Mouse (Mus musculus) CH12.LX (cell line): ENCODE results near the gene Tekt5. TPM values are rescaled to one million over a fixed set of nuclear protein-coding genes. Genes with fewer than 3 reads are reported as not detected.

ENCODE experiments used
- DNase-seq: peaks from one replicate; pipeline ENCODE4 v3.0.0-alpha.2; 2013; ENCODE audit errors: extremely low read depth
- H3K27ac ChIP-seq: 2 replicates; pipeline ENCODE4 v1.5.1; 2012; ENCODE audit warnings: low read depth, mild to moderate bottlenecking, control low read depth, moderate library complexity; ENCODE audit not compliant: insufficient read depth
- H3K27me3 ChIP-seq: replicated peaks from 2 replicates; pipeline ENCODE3; 2012; ENCODE audit warnings: inconsistent platforms
- H3K36me3 ChIP-seq, 2 experiments: replicated peaks in 1 of 2; 2 replicates each; pipeline versions ENCODE3 to v1.6.1; 2012; ENCODE audit warnings: inconsistent platforms in 1 of 2, low read length in 1 of 2, mild to moderate bottlenecking in 1 of 2, mixed read lengths in 1 of 2, moderate library complexity in 1 of 2; ENCODE audit not compliant: control insufficient read depth in 1 of 2, insufficient read depth in 1 of 2
- H3K4me1 ChIP-seq, 2 experiments: 2 replicates each; pipeline ENCODE4 v1.6.1; 2012; ENCODE audit warnings: inconsistent platforms in 1 of 2, moderate library complexity in 1 of 2; ENCODE audit not compliant: insufficient read depth in 2 of 2, control insufficient read depth in 1 of 2
- H3K4me2 ChIP-seq: 2 replicates; pipeline ENCODE4 v1.6.1; 2012; ENCODE audit warnings: low read depth, mild to moderate bottlenecking, control low read depth; ENCODE audit not compliant: poor library complexity, insufficient read depth, severe bottlenecking
- H3K4me3 ChIP-seq, 3 experiments: fragments of 150-350 bp in 1 of 3; sonication (generic) in 1 of 3; replicated peaks in 1 of 3; 2 replicates each; pipeline versions ENCODE3 to v1.5.1; 2011 to 2012; ENCODE audit warnings: low read depth in 2 of 3, low read length in 2 of 3, mild to moderate bottlenecking in 2 of 3, moderate library complexity in 2 of 3, control low read depth in 1 of 3, improper control_type of control experiment in 1 of 3, inconsistent platforms in 1 of 3, mixed read lengths in 1 of 3; ENCODE audit not compliant: poor library complexity in 1 of 3
- H3K79me2 ChIP-seq: replicated peaks from 2 replicates; pipeline ENCODE4 v1.6.1; 2012; ENCODE audit warnings: mild to moderate bottlenecking, moderate library complexity; ENCODE audit not compliant: control insufficient read depth, poor library complexity, insufficient read depth, severe bottlenecking; ENCODE audit errors: extremely low read depth
- H3K9ac ChIP-seq: 2 replicates; pipeline ENCODE4 v1.6.1; 2012; ENCODE audit warnings: low read depth, mild to moderate bottlenecking, control low read depth, moderate library complexity; ENCODE audit not compliant: insufficient read depth
- H3K9me3 ChIP-seq: replicated peaks from 2 replicates; pipeline ENCODE3; 2012; ENCODE audit warnings: low read length, inconsistent platforms, mixed read lengths
- BHLHE40 ChIP-seq: IDR thresholded peaks from 2 replicates; pipeline ENCODE4 v1.6.1; 2011; ENCODE audit warnings: mild to moderate bottlenecking, low read depth, low read length, improper control_type of control experiment
- CHD1 ChIP-seq: IDR thresholded peaks from 2 replicates; pipeline ENCODE4 v1.6.1; 2012; ENCODE audit warnings: low read depth, low read length, improper control_type of control experiment, inconsistent platforms
- CHD2 ChIP-seq: IDR thresholded peaks from 2 replicates; pipeline ENCODE4 v1.6.1; 2011; ENCODE audit warnings: low read length, improper control_type of control experiment
- CTCF ChIP-seq, 2 experiments: IDR thresholded peaks in 1 of 2; conservative IDR thresholded peaks in 1 of 2; 2 replicates each; pipeline ENCODE4 v1.5.1; 2011 to 2012; ENCODE audit warnings: low read depth in 2 of 2, low read length in 2 of 2, improper control_type of control experiment in 1 of 2, inconsistent platforms in 1 of 2, mild to moderate bottlenecking in 1 of 2, moderate library complexity in 1 of 2
- E2F4 ChIP-seq: IDR thresholded peaks from 2 replicates; pipeline ENCODE4 v1.6.1; 2011; ENCODE audit warnings: low read depth, low read length, improper control_type of control experiment; ENCODE audit not compliant: insufficient replicate concordance
- ELF1 ChIP-seq: IDR thresholded peaks from 2 replicates; pipeline ENCODE4 v1.6.1; 2014; ENCODE audit warnings: low read depth, mild to moderate bottlenecking, inconsistent platforms, low read length, improper control_type of control experiment
- EP300 ChIP-seq: IDR thresholded peaks from 2 replicates; pipeline ENCODE4 v1.6.1; 2011; ENCODE audit warnings: low read length, improper control_type of control experiment
- IRF4 ChIP-seq: IDR thresholded peaks from 2 replicates; pipeline ENCODE4 v1.6.1; 2014; ENCODE audit warnings: low read depth, mild to moderate bottlenecking, inconsistent platforms, low read length, improper control_type of control experiment
- JUN ChIP-seq: IDR thresholded peaks from 2 replicates; pipeline ENCODE4 v1.6.1; 2011; ENCODE audit warnings: low read depth, mild to moderate bottlenecking, low read length, improper control_type of control experiment, moderate library complexity; ENCODE audit not compliant: insufficient read depth
- KAT2A ChIP-seq: IDR thresholded peaks from 2 replicates; pipeline ENCODE4 v1.6.1; 2012; ENCODE audit warnings: low read length, improper control_type of control experiment, inconsistent platforms; ENCODE audit not compliant: insufficient replicate concordance
- MXI1 ChIP-seq: IDR thresholded peaks from 2 replicates; pipeline ENCODE4 v1.6.1; 2011; ENCODE audit warnings: mild to moderate bottlenecking, low read depth, low read length, improper control_type of control experiment
- NRF1 ChIP-seq: IDR thresholded peaks from 2 replicates; pipeline ENCODE4 v1.6.1; 2014; ENCODE audit warnings: low read depth, mild to moderate bottlenecking, inconsistent platforms, low read length, improper control_type of control experiment, moderate library complexity
- POLR2A ChIP-seq: IDR thresholded peaks from 2 replicates; pipeline ENCODE4 v1.6.1; 2011; ENCODE audit warnings: low read depth, mild to moderate bottlenecking, improper control_type of control experiment, low read length
- POLR2AphosphoS2 ChIP-seq: IDR thresholded peaks from 2 replicates; pipeline ENCODE4 v1.6.1; 2011; ENCODE audit warnings: low read depth, low read length, improper control_type of control experiment
- RAD21 ChIP-seq: IDR thresholded peaks from 2 replicates; pipeline ENCODE4 v1.6.1; 2011; ENCODE audit warnings: low read depth, mild to moderate bottlenecking, low read length, improper control_type of control experiment, moderate library complexity
- SIN3A ChIP-seq: IDR thresholded peaks from 2 replicates; pipeline ENCODE4 v1.6.1; 2012; ENCODE audit warnings: low read length, improper control_type of control experiment, inconsistent platforms
- SMC3 ChIP-seq: IDR thresholded peaks from 2 replicates; pipeline ENCODE4 v1.6.1; 2011; ENCODE audit warnings: low read depth, low read length, improper control_type of control experiment
- TBP ChIP-seq: conservative IDR thresholded peaks from 2 replicates; pipeline ENCODE4 v1.6.1; 2011; ENCODE audit warnings: low read depth, low read length, improper control_type of control experiment
- UBTF ChIP-seq: IDR thresholded peaks from 2 replicates; pipeline ENCODE4 v1.6.1; 2012; ENCODE audit warnings: low read depth, mild to moderate bottlenecking, inconsistent platforms, low read length, improper control_type of control experiment, moderate library complexity
- USF1 ChIP-seq: IDR thresholded peaks from 2 replicates; pipeline ENCODE4 v1.6.1; 2014; ENCODE audit warnings: low read depth, mild to moderate bottlenecking, inconsistent platforms, low read length, improper control_type of control experiment
- ZC3H11A ChIP-seq: IDR thresholded peaks from 2 replicates; pipeline ENCODE4 v1.6.1; 2012; ENCODE audit warnings: low read depth, mild to moderate bottlenecking, inconsistent platforms, low read length, improper control_type of control experiment
- ZKSCAN1 ChIP-seq: IDR thresholded peaks from 2 replicates; pipeline ENCODE4 v1.6.1; 2012; ENCODE audit warnings: low read depth, inconsistent platforms, low read length, improper control_type of control experiment, borderline replicate concordance
- ZMIZ1 ChIP-seq: IDR thresholded peaks from 2 replicates; pipeline ENCODE4 v1.6.1; 2012; ENCODE audit warnings: low read depth, mild to moderate bottlenecking, inconsistent platforms, low read length, improper control_type of control experiment
- ZNF384 ChIP-seq: IDR thresholded peaks from 2 replicates; pipeline ENCODE4 v1.6.1; 2012; ENCODE audit warnings: low read depth, low read length, improper control_type of control experiment, inconsistent platforms
- dilution Hi-C: fragments of 300-500 bp; cut with MboI; formaldehyde crosslinking; loops from 2 replicates; pipeline ENCODE4 v1.14.3; 2020; ENCODE audit warnings: low sequenced_read_pairs; ENCODE audit not compliant: extremely low pct_unique_long_range_greater_than_20kb, extremely low pct_ligation_motif_present
- in situ Hi-C: fragments of 300-500 bp; cut with MboI; formaldehyde crosslinking; loops from 3 replicates; pipeline ENCODE4 v1.14.3; 2019; ENCODE audit warnings: low sequenced_read_pairs, low pct_ligation_motif_present, low pct_unique_long_range_greater_than_20kb, mixed read lengths
- polyA plus RNA-seq: library from polyadenylated mRNA; unstranded; fragments of >175 nt; gene quantifications from 2 replicates; pipeline ENCODE4 v1.2.1, GENCODE M21; 2012; ENCODE audit warnings: low read depth; ENCODE audit not compliant: insufficient read length
- total RNA-seq, 2 experiments: library from RNA; depleted of rRNA; stranded (reverse); fragments of 300-350 nt in 1 of 2; fragments of >200 nt in 1 of 2; gene quantifications; 2 replicates each; pipeline ENCODE4 v1.2.3; 2012 to 2014

Tekt5 gene
- total and polyA plus RNA-seq, 3 experiments = 0.17 TPM; not detected in 2

- Histone ChIP-seq H3K27me3 (peaks cover 27% of the 10 kb centered on the region), H3K79me2 (no peaks in the 10 kb centered on the region), H3K4me1 (peaks cover 0 to 11% of the 10 kb centered on the region in 2 experiments; a peak in 2 of 4 replicates), H3K9ac (no peak overlapping the region), H3K4me3 (no peak overlapping the region), H3K4me2 (no peak overlapping the region), H3K27ac (no peak overlapping the region), H3K9me3 (no peaks in the 10 kb centered on the region), H3K36me3 (no peaks in the 10 kb centered on the region)
- DNase-seq = no peak
- dilution Hi-C loops (no loop called here), in situ Hi-C loops (no loop called here)
- no peak for TF ChIP-seq SMC3
- TF ChIP-seq JUN = no peak
- TF ChIP-seq CTCF (conservative IDR thresholded peaks at IDR 0.05 in 1 of 2, IDR thresholded peaks at IDR 0.05 in 1 of 2; ENCODE audit: low read depth in 2 of 2, low read length in 2 of 2) = no peak
- no peak for TF ChIP-seq RAD21
- TF ChIP-seq MXI1 = no peak
- no peak for TF ChIP-seq POLR2AphosphoS2
- no peak for TF ChIP-seq POLR2A
- no peak for TF ChIP-seq BHLHE40
- TF ChIP-seq E2F4 = no peak
- no peak for TF ChIP-seq EP300
- TF ChIP-seq TBP = no peak
- no peak for TF ChIP-seq IRF4
- TF ChIP-seq ZNF384 = no peak
- no peak for TF ChIP-seq CHD2
- TF ChIP-seq CHD1 = no peak
- no peak for TF ChIP-seq ZKSCAN1
- TF ChIP-seq USF1 = no peak
- no peak for TF ChIP-seq UBTF
- TF ChIP-seq ZMIZ1 = no peak
These were observed 82.1 kb downstream of the Tekt5 start for GRCm38 (mm10) chr16:10313226-10313625.

GRCm38 (mm10) chr16:10311989-10312388 lies 83.3 kb downstream of the Tekt5 start:
- no peaks in the 10 kb centered on the region for H3K9me3 ChIP-seq
- H3K9ac ChIP-seq = no peak overlapping the region
- no peaks in the 10 kb centered on the region for H3K79me2 ChIP-seq
- no peak for TF ChIP-seq SIN3A
- TF ChIP-seq BHLHE40 = no peak
- TF ChIP-seq POLR2AphosphoS2 = no peak
- no peak for TF ChIP-seq NRF1
- no peak for TF ChIP-seq KAT2A
- no peak for TF ChIP-seq CHD2
- TF ChIP-seq USF1 = no peak
- TF ChIP-seq ELF1 = no peak
- no peak for TF ChIP-seq CHD1
- TF ChIP-seq JUN = no peak
- no peak for TF ChIP-seq TBP
- no peak for TF ChIP-seq ZC3H11A
- TF ChIP-seq MXI1 = no peak
- H3K27me3 ChIP-seq = peaks cover 23% of the 10 kb centered on the region
- no peak overlapping the region for H3K4me3 ChIP-seq
- no peak overlapping the region for H3K4me2 ChIP-seq
- peaks cover 0 to 11% of the 10 kb centered on the region in 2 experiments; a peak in 2 of 4 replicates for H3K4me1 ChIP-seq
- in situ Hi-C loops = no loop called here
- H3K36me3 ChIP-seq = no peaks in the 10 kb centered on the region
- dilution Hi-C loops = no loop called here
- no peak for DNase-seq
- H3K27ac ChIP-seq = no peak overlapping the region
